Mouse (Mus musculus) retina, embryonic 14.5 days (tissue): ENCODE data around the gene E030018B13Rik.

Source experiments
- DNase-seq: peaks from one replicate; pipeline ENCODE4 v3.0.0-alpha.2; 2015; ENCODE audit warnings: low spot score

Gene E030018B13Rik

DNA sequence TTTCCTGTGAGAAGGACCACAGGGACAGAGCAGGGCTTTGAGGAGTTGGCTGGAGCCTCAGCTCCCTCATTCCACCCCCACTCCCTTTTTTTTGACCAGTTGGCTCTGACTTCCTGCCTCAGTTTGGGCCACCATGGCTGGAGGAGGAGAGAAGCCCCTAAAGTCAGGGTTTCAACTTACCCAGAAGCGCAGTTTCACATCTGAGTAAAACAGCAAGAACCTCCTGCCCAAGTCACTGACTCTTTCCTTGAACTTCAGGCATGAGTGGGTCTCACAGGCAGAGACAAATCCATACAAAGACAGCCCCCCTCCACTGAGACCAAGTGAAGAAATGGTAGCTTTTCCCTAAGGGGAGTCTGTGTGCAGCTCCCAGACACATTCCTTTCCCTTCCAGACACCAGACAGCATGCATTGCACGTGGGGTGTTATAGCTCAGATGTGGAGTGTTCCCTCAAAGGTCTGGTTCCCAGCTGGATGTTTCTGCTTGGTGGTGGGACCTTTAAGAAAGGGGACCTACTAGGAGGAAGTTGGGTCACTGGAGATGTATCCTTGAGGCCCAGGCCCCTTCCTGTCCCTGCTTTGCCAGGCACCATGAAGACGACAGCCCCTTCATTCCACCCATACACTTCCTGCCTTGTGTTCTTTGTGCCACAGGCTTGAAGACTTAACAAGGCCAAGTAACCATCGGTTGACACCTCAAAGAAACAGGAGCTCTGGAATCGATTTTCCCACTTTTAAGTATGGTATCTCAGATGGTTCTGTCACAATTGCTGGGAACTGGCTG lies 49.2 kb downstream of the E030018B13Rik start:
- DNase-seq: no peak

GRCm38 (mm10) chr7:63969941-63970340 lies 53.3 kb downstream of the E030018B13Rik start:
- DNase-seq: no peak
